Mouse (Mus musculus) brain, embryonic 14.5 days (tissue): ENCODE data around the gene Ntrk3.

Experiments used
- CTCF ChIP-seq: fragments of 200-500 bp; IDR thresholded peaks from 2 replicates; pipeline ENCODE4 v1.5.1; 2012; ENCODE audit warnings: inconsistent platforms, mild to moderate bottlenecking, moderate library complexity, borderline replicate concordance; ENCODE audit not compliant: insufficient read depth, insufficient read length; ENCODE audit errors: extremely low read depth
- POLR2A ChIP-seq: fragments of 200-500 bp; IDR thresholded peaks from 2 replicates; pipeline ENCODE4 v1.6.1; 2012; ENCODE audit warnings: mild to moderate bottlenecking, inconsistent platforms, borderline replicate concordance; ENCODE audit not compliant: poor library complexity, insufficient read depth, insufficient read length, severe bottlenecking; ENCODE audit errors: extremely low read depth

DNA sequence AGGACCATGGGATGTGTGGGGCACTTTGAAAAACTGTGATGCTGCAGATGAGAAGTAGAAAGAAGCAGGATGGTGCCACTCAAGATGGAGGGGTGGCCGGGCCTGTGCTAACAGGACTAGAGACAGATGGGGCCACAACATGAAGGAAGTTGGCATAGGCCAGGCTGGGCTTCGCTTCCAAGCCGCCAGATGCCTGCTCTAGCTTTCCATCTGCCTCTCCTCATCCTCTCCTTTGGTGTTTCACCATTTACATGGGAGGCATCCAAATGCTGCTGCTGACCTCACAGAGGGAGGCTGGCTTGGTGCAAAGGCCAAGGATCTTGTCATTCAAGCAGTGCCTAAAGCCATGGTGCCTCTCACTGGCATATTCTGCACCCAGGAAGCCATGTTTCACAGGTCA, 347.8 kb downstream of the Ntrk3 start:
- no peak for TF ChIP-seq CTCF
- TF ChIP-seq POLR2A: no peak
